Mouse (Mus musculus): Measurements from ENCODE around the gene Olfr727.

Gene Olfr727

DNA sequence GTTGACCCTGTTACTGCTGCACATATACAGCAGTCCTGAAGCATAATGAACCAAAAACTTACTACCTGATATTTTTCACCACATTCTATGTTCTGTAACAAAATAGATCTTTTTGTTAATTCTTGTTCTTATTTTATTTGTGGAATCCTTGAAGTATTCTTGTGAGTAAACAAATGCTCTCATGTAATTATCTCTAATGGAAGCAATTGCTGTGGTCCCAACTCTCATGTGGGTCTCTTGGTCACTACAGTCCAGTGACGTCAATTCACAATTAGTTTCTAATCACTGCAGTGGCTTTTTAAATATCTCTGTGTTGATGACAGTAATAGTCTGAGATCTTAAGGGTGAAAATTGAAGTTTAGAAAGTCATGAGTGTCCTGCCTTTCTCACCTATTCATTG lies at the start of gene Olfr727:
Gene Olfr727 (plus strand): TSS at position 301 of the 400 bp plus-strand sequence.
- no peak for DNase-seq

DNA sequence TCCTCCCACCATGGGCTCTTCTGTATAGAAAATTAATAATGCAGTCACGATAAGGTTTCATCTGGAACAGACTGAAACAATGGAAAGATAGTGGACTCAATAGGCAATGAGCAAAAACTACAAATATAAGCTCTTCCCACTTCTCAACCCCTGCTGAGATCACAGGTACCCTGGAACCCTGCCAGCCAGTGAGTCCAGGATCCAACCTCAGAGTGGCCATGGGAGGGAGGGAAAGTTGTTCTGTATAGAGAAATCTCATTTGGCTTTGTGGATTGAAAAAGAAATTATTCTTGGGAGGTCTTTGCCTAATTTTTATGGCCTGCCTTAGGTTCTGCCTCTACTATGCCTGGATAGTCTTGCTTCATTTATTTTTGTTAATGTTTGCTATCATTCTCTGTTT lies 32.1 kb upstream of the Olfr727 start, which contains the start of gene Olfr726:
Gene Olfr726 (minus strand): TSS at position 101 of the 400 bp plus-strand sequence.
- no peak for DNase-seq

DNA sequence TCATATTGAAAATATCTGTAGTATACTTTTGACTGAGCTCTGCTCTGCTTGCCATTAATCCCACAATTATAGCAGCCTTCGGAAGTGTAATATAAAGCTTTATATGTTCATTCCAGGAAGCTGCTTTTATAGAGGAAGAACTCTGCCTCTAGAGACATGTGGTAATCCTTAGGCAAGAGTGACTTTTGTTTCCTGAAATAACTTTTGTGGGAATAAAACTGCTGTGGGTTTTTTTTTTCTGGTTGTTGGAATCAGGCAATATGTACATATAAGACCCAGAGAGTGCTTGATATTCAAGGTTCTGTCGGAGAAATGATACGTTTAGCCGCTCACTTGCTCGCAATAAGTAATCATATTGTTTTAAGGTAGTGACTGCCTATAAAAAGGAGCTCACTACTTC lies 19.6 kb downstream of the Olfr727 start, which contains the start of gene Olfr728:
Gene Olfr728 (minus strand): TSS at position 101 of the 400 bp plus-strand sequence.
- DNase-seq: no peak

DNA sequence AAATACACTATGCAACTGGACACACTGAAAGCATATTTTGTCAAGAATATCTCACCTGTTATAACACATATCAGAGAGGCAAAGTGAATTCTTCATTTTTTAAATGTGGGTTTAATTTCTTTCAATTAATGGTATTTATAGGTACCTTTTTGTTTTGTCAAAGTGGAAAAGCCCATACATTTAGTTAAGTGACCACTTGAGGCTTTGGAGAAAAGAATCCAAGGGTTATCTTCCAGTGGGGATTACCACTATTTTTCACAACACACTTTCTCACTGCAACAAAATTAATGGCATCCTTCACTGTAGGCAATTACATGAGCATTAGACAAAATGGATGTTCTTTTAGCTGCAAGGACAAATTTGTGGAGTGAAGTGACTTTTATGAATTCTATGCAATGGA lies 29.8 kb downstream of the Olfr727 start, which contains the start of gene Olfr729:
Gene Olfr729 (minus strand): TSS at position 101 of the 400 bp plus-strand sequence.
- DNase-seq: no peak

Data from thymus, adult 18-20 months (tissue).